Mouse (Mus musculus) bone marrow macrophage, adult 2 months (primary cell): ENCODE data around the gene E130309D02Rik.

Experiments used
- CTCF ChIP-seq: IDR thresholded peaks from 2 replicates; pipeline ENCODE4 v1.5.1; 2012; ENCODE audit warnings: low read depth, mild to moderate bottlenecking, low read length, moderate library complexity
- POLR2A ChIP-seq: IDR thresholded peaks from 2 replicates; pipeline ENCODE4 v1.6.1; 2012; ENCODE audit warnings: mild to moderate bottlenecking, low read depth, low read length, borderline replicate concordance

GRCm38 (mm10) chr5:143265409-143265808 is 49.8 kb downstream of the E130309D02Rik start:
- TF ChIP-seq CTCF (no peak), POLR2A (no peak)
